ENCODE assay signal across 10 mouse cellular contexts in the genomic region with DNA sequence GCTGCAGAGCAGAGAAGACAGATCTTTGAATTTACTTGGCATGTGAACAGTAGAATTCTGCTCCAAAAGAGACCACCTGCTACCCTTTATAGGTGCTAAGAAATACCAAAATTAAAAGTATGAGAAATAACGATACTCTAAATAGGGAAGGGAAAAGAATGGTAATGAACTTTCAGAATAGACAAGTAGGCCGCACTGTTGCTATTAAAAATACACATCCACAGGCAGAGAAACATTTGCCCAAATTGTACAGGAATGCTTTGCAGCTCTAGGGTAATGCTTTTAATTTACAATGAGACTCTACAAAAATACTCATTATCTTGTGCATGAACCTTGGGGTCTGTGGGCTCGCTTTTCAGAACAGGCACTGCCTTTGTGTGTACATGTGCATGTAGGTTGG.
"Had no signal": no experiment of that assay in that cellular context is flagged by ENCODE, and none has a peak within 500 bp of the region (broad histone marks: within the 10 kb centered on the region; RNA-seq: fewer than 3 reads in every experiment).

No protein-coding gene starts in this region.

- ATAC-seq: midbrain, embryonic 13.5 days; midbrain, embryonic 15.5 days had no signal

- DNase-seq: lung, adult 18-20 months; lung, embryonic 14.5 days; lung, postnatal 14 days; lung, postnatal 36 days; right cerebral cortex, postnatal 14 days; thymus, adult 18-20 months; thymus, postnatal 14 days; thymus, postnatal 36 days had no signal
